Mouse (Mus musculus) lung, postnatal 0 days (tissue): Measurements from ENCODE around the gene Ly6g6e.

ENCODE experiments used
- CTCF ChIP-seq: IDR thresholded peaks from 2 replicates; pipeline ENCODE4 v1.5.1; 2016; ENCODE audit warnings: antibody characterized with exemption, mild to moderate bottlenecking
- EP300 ChIP-seq: IDR thresholded peaks from 2 replicates; pipeline ENCODE4 v1.6.1; 2016; ENCODE audit warnings: antibody characterized with exemption, mild to moderate bottlenecking, control low read depth

DNA sequence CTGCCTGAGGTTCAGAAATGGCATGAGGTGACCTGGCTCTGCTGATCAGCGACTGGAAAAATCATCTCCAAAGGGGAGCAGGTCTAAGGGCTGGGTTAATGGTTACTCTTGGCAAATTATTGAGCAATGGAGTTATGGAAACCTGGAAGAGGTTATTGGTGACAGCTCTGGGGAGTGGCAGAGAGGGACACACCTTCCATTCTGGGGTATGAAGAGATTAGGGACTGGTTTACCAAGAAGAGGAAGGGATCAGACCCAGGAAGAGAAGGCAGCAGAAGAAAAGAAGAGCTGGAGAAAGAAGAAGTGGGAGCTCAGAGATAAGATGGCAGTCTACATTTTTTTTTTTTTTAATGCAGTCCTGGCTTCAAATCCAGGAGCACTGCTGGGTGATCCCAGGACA, 29.0 kb upstream of the Ly6g6e start:
- TF ChIP-seq EP300, result no peak
- TF ChIP-seq CTCF, result no peak
